Mouse (Mus musculus) lung, postnatal 4 days (tissue): ENCODE results near the gene Agbl5.

Experiments
- DNase-seq, 2 experiments: peaks; one replicate each; pipeline ENCODE4 v3.0.0; 2021

Gene Agbl5

DNA sequence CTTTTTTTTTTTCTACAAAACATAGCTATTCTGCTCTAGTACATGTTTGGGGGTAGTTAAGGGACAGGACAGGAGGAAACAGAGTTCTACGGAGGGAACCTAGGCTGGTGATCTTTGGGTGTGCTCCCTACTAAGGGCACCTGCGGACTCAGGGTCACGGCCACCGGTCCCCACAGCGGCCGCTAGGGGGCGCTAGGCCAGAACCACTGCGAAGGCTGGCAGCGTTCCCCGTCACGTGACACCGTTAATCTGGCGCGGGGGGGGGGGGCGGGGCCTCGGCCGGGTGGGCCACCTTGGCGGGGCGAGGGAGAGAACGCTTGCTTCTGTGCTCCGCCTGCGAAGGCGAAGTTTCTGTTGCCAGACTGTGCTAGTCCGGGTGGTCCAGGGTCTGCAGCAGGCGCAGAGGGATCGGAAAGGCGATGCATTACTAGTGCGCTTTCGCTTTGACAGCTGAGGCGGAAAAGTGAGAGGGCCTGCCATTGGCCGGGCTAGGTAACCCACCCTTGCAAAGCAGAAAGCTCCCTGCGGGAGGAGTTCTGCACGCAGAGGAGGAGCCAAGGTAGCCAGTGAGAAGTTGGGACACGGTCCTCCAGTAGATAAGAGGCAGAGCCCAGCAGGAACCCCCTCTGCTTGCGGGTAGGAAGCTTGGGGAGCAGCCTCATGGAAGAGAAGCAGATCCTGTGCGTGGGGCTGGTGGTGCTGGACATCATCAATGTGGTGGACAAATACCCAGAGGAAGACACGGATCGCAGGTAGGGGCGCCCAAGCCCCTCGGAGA, 33.0 kb downstream of the Agbl5 start, which contains the start of gene Khk:
Gene Khk, plus strand, starts transcription at position 176 of the 778 bp plus-strand sequence.
- peak; percentile 90 to 94 for DNase-seq

DNA sequence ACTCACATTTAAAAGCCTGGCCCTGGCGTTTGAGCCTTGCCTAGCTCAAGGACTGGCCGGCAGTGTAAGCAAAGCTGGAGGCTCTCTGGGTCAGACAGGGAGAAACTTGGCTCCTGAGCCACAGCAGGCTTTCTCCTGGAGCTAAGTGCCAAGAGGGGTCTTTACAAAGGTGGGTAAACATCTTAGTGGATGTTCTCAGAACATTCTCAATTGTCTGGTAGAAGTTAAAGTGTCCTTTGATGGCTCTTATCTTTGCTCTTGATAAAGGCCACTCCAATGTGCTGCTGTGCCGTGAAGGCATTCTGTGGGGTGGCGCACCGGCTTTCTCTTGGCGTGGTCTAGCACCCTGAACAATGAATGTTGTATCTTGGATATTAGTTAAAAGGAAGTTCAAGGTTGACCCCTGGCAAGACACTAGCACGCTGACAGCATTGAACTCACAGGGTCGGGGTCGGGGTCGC, 34.1 kb downstream of the Agbl5 start:
- peak in 1 of 2 experiments; percentile 51 for DNase-seq

DNA sequence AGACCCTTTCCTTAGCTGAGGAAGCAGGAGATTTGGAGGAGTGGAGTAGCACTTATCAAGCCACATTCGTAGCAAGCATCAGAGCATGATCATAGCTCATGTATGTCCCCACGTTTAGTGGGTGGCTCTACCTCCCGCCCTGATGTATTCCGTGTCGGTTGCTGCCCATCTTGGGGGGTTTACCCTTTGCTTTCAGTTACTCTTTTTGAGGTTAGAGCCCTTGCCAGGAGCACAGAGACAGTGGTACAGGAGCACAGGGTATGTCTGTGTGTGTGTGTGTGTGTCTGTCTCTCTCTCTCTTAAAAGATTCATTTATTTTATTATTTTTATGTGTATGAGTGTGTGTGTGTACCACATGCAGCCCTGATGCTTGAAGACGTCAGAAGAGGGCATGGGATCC, 34.6 kb downstream of the Agbl5 start:
- no peak for DNase-seq

- no peak for DNase-seq
Measured at GRCm38 (mm10) chr5:30924614-30925013, 36.1 kb downstream of the Agbl5 start.

GRCm38 (mm10) chr5:30925217-30925616, 36.7 kb downstream of the Agbl5 start:
- peak in 1 of 2 experiments; percentile 49 for DNase-seq

DNA sequence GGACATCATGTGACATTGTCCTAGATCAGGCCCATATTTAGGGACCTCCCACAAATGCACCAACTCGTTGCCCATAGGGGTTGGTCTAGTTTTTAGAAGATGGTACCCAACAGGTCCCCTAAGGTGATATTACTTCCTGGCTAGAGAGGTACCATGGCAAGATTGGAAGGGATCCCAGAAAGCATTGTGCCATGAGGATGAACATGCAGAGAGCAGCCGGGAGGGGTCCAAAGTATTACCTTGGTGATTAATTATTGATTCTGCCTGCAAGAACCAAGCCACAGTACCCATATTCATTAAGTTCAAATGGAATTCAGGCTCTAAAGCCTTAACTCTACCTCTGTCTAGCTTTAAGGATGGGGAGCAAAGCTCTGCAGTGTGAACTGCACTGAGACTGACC, 37.6 kb downstream of the Agbl5 start:
- DNase-seq = no peak

DNA sequence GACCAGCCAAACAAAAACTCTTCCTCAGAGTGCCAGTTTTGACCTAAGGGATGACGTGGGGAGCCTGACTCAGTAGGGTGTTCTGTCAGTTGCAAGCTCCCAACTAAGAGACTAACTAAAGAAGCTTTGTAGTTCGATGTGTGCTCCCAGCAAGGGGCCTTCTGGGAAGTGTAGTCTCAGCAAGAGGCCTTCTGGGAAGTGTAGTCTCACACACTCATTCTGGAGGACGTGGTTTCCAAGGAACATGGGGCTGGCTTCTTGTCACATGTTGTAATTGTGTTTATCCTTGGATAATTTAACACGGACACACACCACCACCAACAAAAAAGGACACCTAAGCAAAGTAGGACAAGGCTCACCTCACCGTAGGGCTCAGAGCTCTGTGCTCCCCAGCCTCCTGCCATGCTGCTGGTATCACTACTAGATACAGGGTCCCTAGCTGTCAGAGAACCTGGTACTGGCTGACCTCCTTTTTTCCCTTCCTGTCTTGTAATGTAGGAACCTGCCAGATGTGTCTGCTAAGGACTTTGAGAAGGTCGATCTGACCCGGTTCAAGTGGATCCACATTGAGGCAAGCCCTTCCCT, 39.5 kb downstream of the Agbl5 start:
- DNase-seq = no peak

DNA sequence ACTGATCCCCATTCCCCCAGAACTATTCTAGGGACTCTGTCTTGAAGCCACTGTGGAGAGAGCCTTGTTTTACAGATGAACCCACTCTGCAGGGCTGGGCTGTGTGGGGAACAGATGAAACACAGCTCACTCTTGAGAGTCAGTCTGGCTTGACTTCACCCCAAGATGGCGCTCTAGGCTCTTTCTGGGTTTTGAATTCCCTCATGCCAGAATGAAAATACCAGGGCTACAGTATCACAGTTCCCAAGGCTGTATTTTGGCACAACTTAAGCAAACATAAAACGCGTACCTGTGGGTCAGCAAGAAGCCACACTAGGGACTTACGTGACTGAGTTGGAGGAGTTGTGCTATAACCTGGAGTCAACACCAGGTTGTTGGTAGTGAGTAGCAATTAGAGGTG, 41.6 kb downstream of the Agbl5 start:
- DNase-seq = peak; percentile 42 to 82

GRCm38 (mm10) chr5:30930846-30931245, 42.4 kb downstream of the Agbl5 start:
- DNase-seq = no peak

GRCm38 (mm10) chr5:30931378-30931777, 42.9 kb downstream of the Agbl5 start:
- DNase-seq = no peak

- no peak for DNase-seq
Measured at GRCm38 (mm10) chr5:30933705-30934104, 45.2 kb downstream of the Agbl5 start.

DNA sequence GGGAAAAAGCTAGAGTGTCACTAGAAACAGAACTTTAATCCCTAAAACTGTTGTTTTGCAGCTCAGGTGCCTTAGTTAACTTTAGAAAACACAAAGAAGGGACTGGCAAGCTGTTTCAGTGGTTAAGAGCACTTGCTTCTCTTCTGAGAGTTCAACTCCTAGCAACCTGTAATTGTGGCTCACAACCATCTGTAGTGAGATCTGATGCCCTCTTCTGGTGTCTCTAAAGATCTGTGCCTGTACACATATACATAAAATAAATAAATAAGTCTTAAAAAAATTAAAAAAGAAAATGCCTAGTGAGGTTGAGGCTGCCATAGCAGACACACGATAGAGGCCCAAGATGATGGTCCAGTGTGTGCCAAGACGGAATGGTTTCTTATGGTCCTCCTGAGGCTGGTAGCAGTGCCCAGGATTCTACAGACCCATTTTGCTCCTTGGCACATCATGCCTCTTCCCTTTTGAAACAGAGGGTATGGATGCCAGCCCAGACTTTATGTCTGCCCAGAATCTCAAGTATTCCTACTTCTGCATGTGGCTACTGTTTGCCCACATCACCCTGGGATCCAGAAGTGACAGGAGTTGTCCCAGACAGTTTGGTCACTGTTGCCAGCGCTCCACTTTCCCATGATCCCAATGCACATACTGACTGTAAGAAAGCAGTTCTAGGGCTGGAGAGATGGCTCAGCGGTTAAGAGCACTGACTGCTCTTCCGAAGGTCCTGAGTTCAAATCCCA, 46.4 kb downstream of the Agbl5 start:
- DNase-seq = no peak

- DNase-seq = no peak
Measured at GRCm38 (mm10) chr5:30943004-30943403, 54.5 kb downstream of the Agbl5 start.

DNA sequence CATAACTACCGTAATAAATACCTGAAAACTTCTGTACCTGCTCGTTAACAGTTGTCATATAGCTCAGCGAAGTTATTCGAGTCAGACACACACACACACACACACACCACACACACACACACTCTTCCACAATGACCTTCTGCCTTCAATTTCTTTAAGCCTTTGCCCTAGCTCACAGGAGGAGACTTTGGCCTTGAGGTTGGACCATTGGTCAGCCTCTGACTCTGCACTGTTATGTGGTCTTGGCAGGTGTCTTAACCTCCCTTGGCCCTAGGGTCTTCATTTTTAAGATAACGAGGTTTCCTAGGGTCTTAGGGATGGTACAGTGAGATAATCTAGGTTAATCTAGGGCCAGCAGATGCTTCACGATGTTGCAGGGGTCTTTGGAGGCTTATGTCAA, 55.9 kb downstream of the Agbl5 start:
- DNase-seq = no peak

- DNase-seq = peak; percentile 72 to 77
Measured at GRCm38 (mm10) chr5:30944956-30945781, 56.7 kb downstream of the Agbl5 start, which contains the start of gene Cgref1. Gene Cgref1 (minus strand): TSS chr5:30945591.

DNA sequence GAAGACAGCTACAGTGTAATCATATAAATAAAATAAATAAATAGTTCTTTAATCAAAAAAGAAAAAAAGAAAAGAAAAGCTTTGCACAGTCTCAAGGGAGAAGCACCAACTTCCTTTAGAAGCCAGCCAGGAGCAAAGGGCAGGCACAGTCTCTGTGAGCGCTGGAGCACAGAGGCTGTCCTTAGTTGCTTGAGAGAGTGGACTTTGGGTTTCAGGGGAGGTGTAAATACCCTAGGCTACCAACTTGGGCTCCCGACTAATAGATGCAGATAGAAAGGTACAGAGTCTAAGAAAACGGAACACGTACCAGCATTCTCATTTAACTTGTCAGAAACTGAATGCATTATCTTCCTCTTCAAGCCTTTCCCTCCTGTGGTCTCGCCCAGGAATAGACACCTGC, 60.1 kb downstream of the Agbl5 start:
- no peak for DNase-seq

GRCm38 (mm10) chr5:30949654-30950326, 61.3 kb downstream of the Agbl5 start:
- DNase-seq = peak; percentile 95 to 96

- DNase-seq = no peak
Measured at GRCm38 (mm10) chr5:30950451-30950850, 62.0 kb downstream of the Agbl5 start.

- no peak for DNase-seq
Measured at GRCm38 (mm10) chr5:30950922-30951321, 62.4 kb downstream of the Agbl5 start.

DNA sequence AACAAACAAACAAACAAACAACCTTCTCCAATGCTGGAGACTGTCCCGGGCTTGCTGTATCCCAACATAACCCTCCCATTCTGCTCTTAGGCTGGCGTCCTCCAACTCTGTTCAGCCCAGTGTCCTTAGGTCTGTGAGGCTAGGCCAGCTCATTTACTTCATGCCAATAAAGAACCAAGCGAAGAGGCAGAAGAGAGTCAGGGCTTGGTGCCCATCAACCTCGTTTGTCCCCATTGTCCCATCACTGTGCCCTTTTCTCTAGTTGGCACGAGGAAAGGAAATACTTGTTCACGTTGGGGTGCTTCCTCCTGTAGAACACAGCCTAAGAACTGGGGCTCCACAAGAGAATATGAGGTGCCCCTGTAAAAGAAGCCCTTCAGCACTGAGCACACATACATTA, 63.2 kb downstream of the Agbl5 start:
- no peak for DNase-seq

GRCm38 (mm10) chr5:30952551-30952950, 64.1 kb downstream of the Agbl5 start:
- no peak for DNase-seq

- DNase-seq = no peak
Measured at GRCm38 (mm10) chr5:30954065-30954464, 65.6 kb downstream of the Agbl5 start.
